Mouse (Mus musculus) forebrain, embryonic 14.5 days (tissue): ENCODE measurements at regions not wholly inside any gene's neighbourhood (a gene's known extent, or its start where the extent isn't known, plus 50 kb on each side); places are given as distances from the start of the nearest gene placed in this dataset.
A peak's percentile ranks its signal among the peaks of the same experiment; 100 is the strongest.

Experiments
- ATAC-seq: fragments of 200-750 bp; cut with Nextera tagmentation; 2 replicates; pipeline ENCODE4 v1.8.0; 2017; ENCODE audit warnings: mild to moderate bottlenecking, moderate library complexity
- DNase-seq: peaks from one replicate; pipeline ENCODE4 v3.0.0-alpha.2; 2015; ENCODE audit warnings: low spot score
- H3K27ac ChIP-seq: fragments of 300-500 bp; sonication (generic); 2 replicates; pipeline ENCODE4 v1.5.1; 2014; ENCODE audit warnings: low read depth, mild to moderate bottlenecking, control low read depth, low read length, moderate library complexity
- H3K27me3 ChIP-seq: fragments of 300-500 bp; sonication (generic); replicated peaks from 2 replicates; pipeline ENCODE4 v1.6.1; 2014; ENCODE audit warnings: low read length, control low read depth, mixed read lengths; ENCODE audit not compliant: control insufficient read depth, insufficient read depth
- H3K36me3 ChIP-seq: fragments of 300-500 bp; sonication (generic); 2 replicates; pipeline ENCODE4 v1.6.1; 2014; ENCODE audit warnings: low read length, control low read depth; ENCODE audit not compliant: control insufficient read depth, insufficient read depth
- H3K4me1 ChIP-seq: fragments of 300-500 bp; sonication (generic); 2 replicates; pipeline ENCODE4 v1.6.1; 2014; ENCODE audit warnings: antibody characterized with exemption, low read length, control low read depth; ENCODE audit not compliant: control insufficient read depth, insufficient read depth
- H3K4me2 ChIP-seq: fragments of 300-500 bp; sonication (generic); 2 replicates; pipeline ENCODE4 v1.6.1; 2014; ENCODE audit warnings: mild to moderate bottlenecking, control low read depth, low read length
- H3K4me3 ChIP-seq: fragments of 300-500 bp; sonication (generic); 2 replicates; pipeline ENCODE4 v1.5.1; 2014; ENCODE audit warnings: low read depth, low read length, control low read depth
- H3K9ac ChIP-seq: fragments of 300-500 bp; sonication (generic); 2 replicates; pipeline ENCODE4 v1.6.1; 2014; ENCODE audit warnings: mild to moderate bottlenecking, low read length, control low read depth, moderate library complexity
- H3K9me3 ChIP-seq: fragments of 300-500 bp; sonication (generic); replicated peaks from 2 replicates; pipeline ENCODE4 v1.6.1; 2016; ENCODE audit warnings: low read length, control low read depth, mixed read lengths; ENCODE audit not compliant: control insufficient read depth
- WGBS: fragments of 180-500 bp; shearing (Covaris S2); extraction: QIAGEN DNeasy Blood & Tissue Kit; methylation state at CpG from one replicate; pipeline ENCODE4 v1.1.7; 2014; 5-methylcytosine and 5-hydroxymethylcytosine counted together

DNA sequence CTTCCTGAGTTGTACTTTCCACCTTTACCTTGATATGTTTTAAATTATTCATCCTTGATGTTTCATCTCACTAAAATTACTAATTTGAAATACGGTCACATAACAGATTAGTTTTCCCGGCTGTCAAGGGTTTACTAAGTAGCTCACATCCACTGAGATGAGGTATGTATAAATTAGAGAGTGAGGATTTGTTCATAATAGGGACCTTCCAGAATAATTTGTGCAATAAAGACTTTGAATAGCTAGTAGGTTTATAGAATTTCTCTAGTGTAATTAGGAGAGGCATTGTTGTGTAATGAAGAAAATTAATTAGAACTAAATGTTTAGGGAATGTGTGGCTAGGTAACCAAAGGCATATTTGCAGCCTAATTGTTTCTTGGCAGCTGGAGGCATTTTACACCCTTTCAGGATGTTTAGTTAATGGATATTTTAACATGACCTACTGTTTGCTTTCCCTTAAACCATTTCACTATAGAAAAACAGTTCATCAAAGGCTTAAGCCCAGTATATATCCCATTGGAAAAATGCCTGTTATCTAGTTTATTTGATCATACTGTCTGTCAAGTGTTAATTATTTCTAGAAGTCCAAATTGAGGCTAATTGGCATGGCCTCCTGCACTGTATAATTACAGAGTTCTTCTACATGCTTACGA, 70.8 kb downstream of the Mat2b start:
- Histone ChIP-seq H3K27me3 (no peaks in the 10 kb centered on the region), H3K4me1 (no peaks in the 10 kb centered on the region), H3K27ac (no peak overlapping the region), H3K4me2 (no peak overlapping the region), H3K36me3 (no peaks in the 10 kb centered on the region), H3K9ac (no peak overlapping the region), H3K4me3 (no peak overlapping the region), H3K9me3 (no peaks in the 10 kb centered on the region)
- WGBS: 13% methylated on average over 3 of the region's 3 CpGs
- ATAC-seq (peak; percentile 94), DNase-seq (peak; percentile 88)

DNA sequence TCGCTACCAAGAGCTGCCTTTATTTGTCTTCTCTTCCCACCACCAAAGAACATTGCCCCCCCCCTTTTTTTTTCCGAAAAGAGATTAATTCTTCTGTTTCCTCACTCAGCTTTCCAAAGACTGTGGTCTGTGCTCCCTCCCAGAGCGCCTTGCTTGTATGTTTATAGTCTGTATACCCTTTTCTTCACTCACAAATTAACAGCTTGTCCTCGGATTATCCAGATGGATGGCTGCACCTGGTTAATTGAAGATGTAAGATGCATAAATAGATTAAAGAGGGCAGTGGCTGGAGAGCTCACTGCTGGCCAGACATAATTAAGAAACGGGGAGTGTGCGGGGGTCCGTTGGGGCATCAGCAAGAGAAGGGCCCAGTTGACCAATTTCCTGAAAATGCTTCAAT, 75.0 kb downstream of the Mat2b start:
- Histone ChIP-seq H3K27me3 (no peaks in the 10 kb centered on the region), H3K27ac (no peak overlapping the region), H3K9me3 (no peaks in the 10 kb centered on the region), H3K4me1 (no peaks in the 10 kb centered on the region), H3K36me3 (no peaks in the 10 kb centered on the region), H3K4me2 (no peak overlapping the region), H3K4me3 (no peak overlapping the region), H3K9ac (no peak overlapping the region)
- ATAC-seq (no peak), DNase-seq (peak; percentile 41)
- 14% methylated on average over 7 of the region's 7 CpGs for WGBS

DNA sequence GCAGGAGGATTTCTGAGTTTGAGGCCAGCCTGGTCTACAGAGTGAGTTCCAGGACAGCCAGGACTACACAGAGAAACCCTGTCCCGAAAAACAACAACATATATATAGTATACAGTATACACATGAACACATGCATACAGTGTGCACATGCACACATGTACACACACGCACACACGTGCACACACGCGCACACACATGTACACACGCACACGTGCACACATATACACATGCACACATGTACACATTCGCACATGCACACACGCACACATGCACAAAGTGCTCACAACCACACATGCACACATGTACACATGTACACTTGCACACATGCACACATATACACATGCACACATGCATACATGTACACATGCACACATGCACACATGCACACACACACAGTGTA, 92.0 kb downstream of the Mat2b start:
- no peak overlapping the region for H3K27ac ChIP-seq
- no peak overlapping the region for H3K4me2 ChIP-seq
- H3K9ac ChIP-seq: no peak overlapping the region
- no peak for ATAC-seq
- H3K4me3 ChIP-seq: no peak overlapping the region
- H3K36me3 ChIP-seq: no peaks in the 10 kb centered on the region
- no peak for DNase-seq
- no peaks in the 10 kb centered on the region for H3K27me3 ChIP-seq
- 95% methylated on average over 9 of the region's 9 CpGs for WGBS
- no peaks in the 10 kb centered on the region for H3K9me3 ChIP-seq
- H3K4me1 ChIP-seq: peaks cover 11% of the 10 kb centered on the region

DNA sequence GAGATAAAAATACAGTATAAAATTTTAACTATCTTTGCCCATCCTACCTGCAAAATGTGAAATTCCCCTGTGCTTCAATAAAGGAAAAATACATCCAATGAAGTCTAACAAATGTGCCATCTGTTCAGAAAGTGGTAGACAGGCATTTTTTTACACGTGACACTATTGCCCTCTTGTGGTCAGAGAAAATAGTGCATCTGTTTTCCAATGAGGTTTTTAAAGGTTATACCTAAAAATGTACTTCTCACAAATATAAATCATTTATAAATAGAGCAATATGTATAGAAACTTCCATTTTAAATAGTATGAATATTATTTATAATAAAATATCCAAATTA, 93.5 kb downstream of the Mat2b start:
- Histone ChIP-seq H3K4me3 (no peak overlapping the region), H3K4me2 (no peak overlapping the region), H3K9me3 (no peaks in the 10 kb centered on the region), H3K27ac (peak overlapping the region; percentile 54; the same call in 1 of the 2 replicates), H3K4me1 (peaks cover 11% of the 10 kb centered on the region), H3K27me3 (no peaks in the 10 kb centered on the region), H3K36me3 (no peaks in the 10 kb centered on the region), H3K9ac (no peak overlapping the region)
- DNase-seq: peak; percentile 86
- 2% methylated on average over 1 of the region's 1 CpGs for WGBS
- peak; percentile 59; the same call in 1 of the 2 replicates for ATAC-seq

- Histone ChIP-seq H3K4me2 (peak overlapping the region; percentile 33), H3K36me3 (no peaks in the 10 kb centered on the region), H3K27ac (peak overlapping the region; percentile 54; the same call in 1 of the 2 replicates), H3K4me1 (peaks cover 11% of the 10 kb centered on the region), H3K9me3 (no peaks in the 10 kb centered on the region), H3K9ac (no peak overlapping the region), H3K4me3 (no peak overlapping the region), H3K27me3 (no peaks in the 10 kb centered on the region)
- no peak for DNase-seq
- WGBS: 15% methylated on average over 11 of the region's 11 CpGs
- peak; percentile 82 for ATAC-seq
These were observed 94.0 kb downstream of the Mat2b start for GRCm38 (mm10) chr11:40600773-40601571.

GRCm38 (mm10) chr11:40599956-40600772, 94.8 kb downstream of the Mat2b start:
- no peak overlapping the region for H3K4me3 ChIP-seq
- no peaks in the 10 kb centered on the region for H3K27me3 ChIP-seq
- no peaks in the 10 kb centered on the region for H3K36me3 ChIP-seq
- peak; percentile 63 for DNase-seq
- H3K4me1 ChIP-seq: peaks cover 11% of the 10 kb centered on the region
- peak overlapping the region; percentile 33 for H3K4me2 ChIP-seq
- peak; percentile 31; the same call in 1 of the 2 replicates for ATAC-seq
- H3K27ac ChIP-seq: no peak overlapping the region
- WGBS: 13% methylated on average over 15 of the region's 15 CpGs
- H3K9me3 ChIP-seq: no peaks in the 10 kb centered on the region
- H3K9ac ChIP-seq: no peak overlapping the region

DNA sequence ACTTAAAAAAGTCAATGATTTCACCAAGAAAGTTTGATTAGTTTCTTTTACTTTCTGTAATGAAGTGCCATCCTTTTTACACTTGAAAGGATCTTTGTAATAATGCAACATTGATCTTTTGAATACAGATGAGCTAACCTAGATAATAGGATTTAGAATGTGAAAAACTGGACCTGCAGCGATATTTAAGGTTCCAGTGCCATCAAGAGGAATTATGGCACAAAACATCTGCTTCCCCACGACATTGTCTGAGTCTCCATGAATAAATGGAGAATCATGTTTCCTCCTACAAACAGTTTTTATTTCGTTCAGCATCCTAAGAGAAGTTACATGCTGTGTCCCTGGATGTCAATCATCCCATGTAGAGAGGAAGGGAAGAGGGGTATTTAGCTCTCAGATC, 98.7 kb downstream of the Mat2b start:
- H3K9me3 ChIP-seq: no peaks in the 10 kb centered on the region
- no peak overlapping the region for H3K9ac ChIP-seq
- no peak overlapping the region for H3K4me2 ChIP-seq
- ATAC-seq: no peak
- DNase-seq: peak; percentile 57
- peaks cover 11% of the 10 kb centered on the region for H3K4me1 ChIP-seq
- H3K4me3 ChIP-seq: no peak overlapping the region
- WGBS: 34% methylated on average over 3 of the region's 3 CpGs
- H3K27me3 ChIP-seq: no peaks in the 10 kb centered on the region
- no peak overlapping the region for H3K27ac ChIP-seq
- H3K36me3 ChIP-seq: no peaks in the 10 kb centered on the region

DNA sequence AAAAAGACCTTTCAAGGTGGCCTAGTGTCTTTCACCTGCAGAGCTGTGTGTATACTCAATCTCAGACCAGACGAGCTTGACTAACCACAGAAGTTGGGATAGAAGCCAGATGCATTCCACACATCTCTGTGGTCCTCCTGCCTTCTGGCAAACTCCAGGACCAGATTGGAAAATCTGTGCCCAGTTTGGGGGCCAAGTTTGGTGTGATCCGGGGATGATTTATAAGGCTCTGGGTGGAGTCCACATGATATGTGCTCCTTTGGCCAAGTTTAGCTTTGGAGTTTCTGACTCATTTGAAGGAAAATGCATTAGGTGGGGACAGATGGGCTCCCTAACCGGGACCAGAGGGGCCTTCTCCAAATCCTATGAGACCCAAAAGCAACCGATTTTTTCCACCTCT, 102.9 kb downstream of the Mat2b start:
- Histone ChIP-seq H3K9ac (no peak overlapping the region), H3K9me3 (no peaks in the 10 kb centered on the region), H3K27me3 (no peaks in the 10 kb centered on the region), H3K4me3 (no peak overlapping the region), H3K27ac (no peak overlapping the region), H3K4me1 (no peaks in the 10 kb centered on the region), H3K36me3 (no peaks in the 10 kb centered on the region), H3K4me2 (no peak overlapping the region)
- peak; percentile 23 for DNase-seq
- ATAC-seq: no peak
- 73% methylated on average over 4 of the region's 4 CpGs for whole genome bisulfite sequencing
